ENCODE assay signal across 17 mouse cellular contexts in genomic region chr2:22755561-22755960, GRCm38 (mm10). TPM values are rescaled to one million over a fixed set of nuclear protein-coding genes. Genes with fewer than 3 reads are reported as not detected.
DNase-seq lines count a peak whose midpoint lies in the region; ATAC-seq and TF ChIP-seq lines count a peak whose summit lies in the region.
"Had no signal": no experiment of that assay in that cellular context is flagged by ENCODE, and none has a peak within 500 bp of the region (broad histone marks: within the 10 kb centered on the region; RNA-seq: fewer than 3 reads in every experiment).

No protein-coding gene starts in this region.

- no peaks in the 10 kb centered on the region for H3K4me1 ChIP-seq in hindbrain, embryonic 14.5 days (replicated peaks; ENCODE audit: control insufficient read depth, insufficient read depth, low read length)
- H3K4me1 ChIP-seq in hindbrain, embryonic 13.5 days (replicated peaks), result no peaks in the 10 kb centered on the region
- no peaks in the 10 kb centered on the region; the same call in 1 of the 2 replicates for H3K4me1 ChIP-seq in testis, adult 2 months (ENCODE audit: control insufficient read depth, insufficient read depth, low read length)
- H3K4me1 ChIP-seq in liver, embryonic 15.5 days (replicated peaks), result peaks cover 13% of the 10 kb centered on the region
- H3K4me1 ChIP-seq in stomach, postnatal 0 days (replicated peaks; ENCODE audit: control insufficient read depth, insufficient read depth), result no peaks in the 10 kb centered on the region
- H3K4me1 ChIP-seq: embryonic facial prominence, embryonic 13.5 days; heart, embryonic 13.5 days; neural tube, embryonic 15.5 days had no signal

- H3K36me3 ChIP-seq in hindbrain, embryonic 14.5 days (replicated peaks; ENCODE audit: control insufficient read depth, insufficient read depth), result no peaks in the 10 kb centered on the region
- no peaks in the 10 kb centered on the region for H3K36me3 ChIP-seq in hindbrain, embryonic 13.5 days
- no peaks in the 10 kb centered on the region for H3K36me3 ChIP-seq in testis, adult 2 months (ENCODE audit: control insufficient read depth, insufficient read depth, low read length)
- H3K36me3 ChIP-seq in liver, embryonic 15.5 days (replicated peaks), result no peaks in the 10 kb centered on the region
- no peaks in the 10 kb centered on the region for H3K36me3 ChIP-seq in stomach, postnatal 0 days (ENCODE audit: control insufficient read depth, insufficient read depth, low read length)
- H3K36me3 ChIP-seq: embryonic facial prominence, embryonic 13.5 days; heart, embryonic 13.5 days; neural tube, embryonic 15.5 days had no signal

- H3K9me3 ChIP-seq in hindbrain, embryonic 14.5 days (ENCODE audit: control insufficient read depth, low read length), result no peaks in the 10 kb centered on the region
- H3K9me3 ChIP-seq in hindbrain, embryonic 13.5 days, result no peaks in the 10 kb centered on the region
- no peaks in the 10 kb centered on the region for H3K9me3 ChIP-seq in liver, embryonic 15.5 days (replicated peaks)
- no peaks in the 10 kb centered on the region for H3K9me3 ChIP-seq in stomach, postnatal 0 days (ENCODE audit: control insufficient read depth, low read length)
- H3K9me3 ChIP-seq: embryonic facial prominence, embryonic 13.5 days; heart, embryonic 13.5 days; neural tube, embryonic 15.5 days had no signal

- H3K27me3 ChIP-seq in hindbrain, embryonic 14.5 days (ENCODE audit: control insufficient read depth, insufficient read depth, low read length), result no peaks in the 10 kb centered on the region
- no peaks in the 10 kb centered on the region for H3K27me3 ChIP-seq in hindbrain, embryonic 13.5 days
- no peaks in the 10 kb centered on the region for H3K27me3 ChIP-seq in testis, adult 2 months (ENCODE audit: control insufficient read depth, insufficient read depth, low read length)
- no peaks in the 10 kb centered on the region for H3K27me3 ChIP-seq in liver, embryonic 15.5 days
- no peaks in the 10 kb centered on the region for H3K27me3 ChIP-seq in stomach, postnatal 0 days (ENCODE audit: control insufficient read depth, insufficient read depth, low read length)
- H3K27me3 ChIP-seq: embryonic facial prominence, embryonic 13.5 days; heart, embryonic 13.5 days; neural tube, embryonic 15.5 days had no signal

- ATAC-seq in hindbrain, embryonic 14.5 days (ENCODE audit: low FRiP score), result peak; percentile 51; the same call in 1 of the 2 replicates
- ATAC-seq in hindbrain, embryonic 13.5 days (ENCODE audit: low FRiP score), result no peak
- peak; percentile 94 for ATAC-seq in liver, embryonic 15.5 days (ENCODE audit: insufficient read depth)
- ATAC-seq in stomach, postnatal 0 days (ENCODE audit: low FRiP score, low TSS enrichment), result 0 out of 2 replicates have a peak, but pooled peaks have one; percentile 15
- ATAC-seq: forebrain, embryonic 14.5 days had no signal

- DNase-seq in hindbrain, embryonic 14.5 days (ENCODE audit: low spot score), result no peak
- no peak for DNase-seq in testis, postnatal 10 days (ENCODE audit: low spot score)
- no peak for DNase-seq in stomach, postnatal 0 days (ENCODE audit: low spot score)
- no peak for DNase-seq in left cerebral cortex, adult 8-10 months (ENCODE audit: low spot score in 2 of 2)
- DNase-seq in heart, adult 9 months (ENCODE audit: low spot score in 2 of 2), result no peak
- DNase-seq: adrenal gland, postnatal 14 days; B cell, adult 2 months; cerebellum, postnatal 25 days; kidney, postnatal 25 days; lung, postnatal 10 days had no signal

- no peak for TF ChIP-seq EP300 in stomach, postnatal 0 days (optimal IDR thresholded peaks at IDR 0.05)

- no peak overlapping the region for H3K4me3 ChIP-seq in hindbrain, embryonic 14.5 days (replicated peaks; ENCODE audit: low read length)
- no peak overlapping the region for H3K4me3 ChIP-seq in hindbrain, embryonic 13.5 days
- H3K4me3 ChIP-seq in testis, adult 2 months (ENCODE audit: control insufficient read depth, low read depth, low read length), result peak overlapping the region; percentile 58
- H3K4me3 ChIP-seq in liver, embryonic 15.5 days (replicated peaks), result no peak overlapping the region
- no peak overlapping the region for H3K4me3 ChIP-seq in stomach, postnatal 0 days (ENCODE audit: low read depth, low read length)
- H3K4me3 ChIP-seq: embryonic facial prominence, embryonic 13.5 days; heart, embryonic 13.5 days; neural tube, embryonic 15.5 days had no signal

- no peak overlapping the region for H3K27ac ChIP-seq in hindbrain, embryonic 14.5 days
- H3K27ac ChIP-seq in hindbrain, embryonic 13.5 days, result no peak overlapping the region
- H3K27ac ChIP-seq in testis, adult 2 months (ENCODE audit: control insufficient read depth, insufficient read depth, low read depth, low read length), result no peak overlapping the region
- no peak overlapping the region for H3K27ac ChIP-seq in liver, embryonic 15.5 days (replicated peaks)
- no peak overlapping the region for H3K27ac ChIP-seq in stomach, postnatal 0 days (replicated peaks)
- H3K27ac ChIP-seq: embryonic facial prominence, embryonic 13.5 days; heart, embryonic 13.5 days; neural tube, embryonic 15.5 days had no signal

- WGBS in hindbrain, embryonic 14.5 days, result 84% methylated on average over 6 of the region's 6 CpGs
- WGBS in hindbrain, embryonic 13.5 days, result 90% methylated on average over 6 of the region's 6 CpGs
- WGBS in liver, embryonic 15.5 days (ENCODE audit: insufficient replicate concordance), result 45% methylated on average over 6 of the region's 6 CpGs
- 79% methylated on average over 6 of the region's 6 CpGs for WGBS in stomach, postnatal 0 days

- no peak overlapping the region for H3K4me2 ChIP-seq in hindbrain, embryonic 14.5 days (replicated peaks)
- H3K4me2 ChIP-seq in hindbrain, embryonic 13.5 days, result no peak overlapping the region
- H3K4me2 ChIP-seq in liver, embryonic 15.5 days, result no peak overlapping the region
- H3K4me2 ChIP-seq in stomach, postnatal 0 days (replicated peaks; ENCODE audit: low read depth), result no peak overlapping the region
- H3K4me2 ChIP-seq: embryonic facial prominence, embryonic 13.5 days; heart, embryonic 13.5 days; neural tube, embryonic 15.5 days had no signal

- 0 out of 2 replicates have a peak, but pooled peaks have one; percentile 28 for TF ChIP-seq POLR2A in testis, adult 2 months (IDR thresholded peaks at IDR 0.05; ENCODE audit: control insufficient read depth, low read depth, low read length)

- H3K9ac ChIP-seq in hindbrain, embryonic 14.5 days, result no peak overlapping the region
- H3K9ac ChIP-seq in hindbrain, embryonic 13.5 days, result no peak overlapping the region
- H3K9ac ChIP-seq in liver, embryonic 15.5 days, result no peak overlapping the region
- H3K9ac ChIP-seq in stomach, postnatal 0 days (ENCODE audit: low read length), result no peak overlapping the region
- H3K9ac ChIP-seq: embryonic facial prominence, embryonic 13.5 days; heart, embryonic 13.5 days; neural tube, embryonic 15.5 days had no signal

- TF ChIP-seq CTCF in testis, adult 2 months (IDR thresholded peaks at IDR 0.05; ENCODE audit: control insufficient read depth, insufficient read depth, insufficient replicate concordance, low read depth, low read length), result no peak
- no peak for TF ChIP-seq CTCF in stomach, postnatal 0 days (IDR thresholded peaks at IDR 0.05; ENCODE audit: low read depth)

RNA-seq across cellular contexts. Expression of gene Apbb1ip, which starts 18.3 kb away (rescaled TPM):
- polyA plus RNA-seq in hindbrain, embryonic 14.5 days (2014; fragmentation: Nextera tagmentation; extraction: Ambion mirVana), result 0.47 and 1.0 TPM in 2 replicates
- polyA plus RNA-seq in hindbrain, embryonic 13.5 days (2015; fragmentation: Nextera tagmentation; extraction: Ambion mirVana), result 1.6 TPM in 2 replicates
- polyA plus RNA-seq in testis, adult 2 months (2012; rRNA removed), result 2.4 and 2.8 TPM in 2 replicates
- 12.7 and 13.1 TPM in 2 replicates for polyA plus RNA-seq in liver, embryonic 15.5 days (2015; fragmentation: Nextera tagmentation; extraction: Ambion mirVana)
- 0.79 and 1.5 TPM in 2 replicates for polyA plus RNA-seq in stomach, postnatal 0 days (2015; fragmentation: Nextera tagmentation; extraction: Ambion mirVana)
- total RNA-seq in left cerebral cortex, adult 8-10 months (2022), result 10 to 100 TPM in 2 of 4 experiments, 1 to 10 TPM in 2; 5.9 to 15.2 (median 9.3) TPM
